Mouse (Mus musculus): ENCODE measurements at regions not wholly inside any gene's neighbourhood (a gene's known extent, or its start where the extent isn't known, plus 50 kb on each side); places are given as distances from the start of the nearest gene placed in this dataset.

DNA sequence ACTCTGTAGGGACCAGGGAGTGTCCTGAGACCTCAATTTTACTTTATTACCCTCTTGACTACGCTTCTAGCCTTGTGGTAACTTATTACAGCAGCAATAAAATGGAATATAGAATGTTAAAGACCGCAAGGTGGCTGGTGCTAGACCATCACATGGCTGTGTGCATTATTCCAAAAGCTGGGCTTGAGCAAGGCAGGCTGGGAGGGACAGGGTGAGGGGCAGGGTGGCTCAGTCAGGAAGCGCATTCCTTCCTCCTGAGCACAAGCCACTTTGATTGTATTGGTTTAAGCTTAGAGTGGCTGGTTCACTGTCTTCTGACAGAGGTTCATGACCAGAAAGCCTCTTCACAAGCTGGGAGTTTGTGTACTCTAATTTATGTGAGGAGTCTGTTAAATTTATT, 74.6 kb upstream of the Pgrmc2 start:
- Histone ChIP-seq H3K4me1 (no peaks in the 10 kb centered on the region), H3K4me2 (replicated peaks) (no peak overlapping the region), H3K27me3 (replicated peaks) (no peaks in the 10 kb centered on the region), H3K4me3 (no peak overlapping the region), H3K9me3 (no peaks in the 10 kb centered on the region), H3K9ac (no peak overlapping the region), H3K27ac (no peak overlapping the region), H3K36me3 (no peaks in the 10 kb centered on the region)
- no peak for ATAC-seq (ENCODE audit: low FRiP score, low read depth)
- WGBS = 88% methylated on average over 3 of the region's 3 CpGs

DNA sequence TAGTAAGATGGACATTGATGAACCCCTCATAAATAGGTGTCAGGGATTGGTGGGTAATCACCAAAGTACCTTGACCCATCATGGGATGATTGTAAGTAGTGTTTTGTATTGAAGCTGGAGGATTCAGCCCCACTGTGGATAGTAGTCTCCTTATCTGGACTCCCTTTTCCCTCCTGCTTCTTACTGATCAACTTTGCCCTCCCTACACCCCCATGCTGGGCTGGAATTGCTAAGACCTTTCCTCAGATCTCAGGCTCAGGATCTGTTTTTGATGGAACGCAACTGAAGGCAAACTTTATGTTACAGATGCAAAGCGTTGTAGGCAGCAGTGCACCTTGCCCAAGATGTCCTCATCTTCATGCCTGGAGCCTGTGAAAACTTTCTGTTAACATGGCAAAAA, 73.7 kb upstream of the Pgrmc2 start:
- Histone ChIP-seq H3K9me3 (no peaks in the 10 kb centered on the region), H3K27me3 (replicated peaks) (no peaks in the 10 kb centered on the region), H3K36me3 (no peaks in the 10 kb centered on the region), H3K4me3 (no peak overlapping the region), H3K27ac (no peak overlapping the region), H3K4me1 (no peaks in the 10 kb centered on the region), H3K9ac (no peak overlapping the region), H3K4me2 (replicated peaks) (no peak overlapping the region)
- no peak for ATAC-seq (ENCODE audit: low FRiP score, low read depth)
- 94% methylated on average over 2 of the region's 2 CpGs for WGBS

DNA sequence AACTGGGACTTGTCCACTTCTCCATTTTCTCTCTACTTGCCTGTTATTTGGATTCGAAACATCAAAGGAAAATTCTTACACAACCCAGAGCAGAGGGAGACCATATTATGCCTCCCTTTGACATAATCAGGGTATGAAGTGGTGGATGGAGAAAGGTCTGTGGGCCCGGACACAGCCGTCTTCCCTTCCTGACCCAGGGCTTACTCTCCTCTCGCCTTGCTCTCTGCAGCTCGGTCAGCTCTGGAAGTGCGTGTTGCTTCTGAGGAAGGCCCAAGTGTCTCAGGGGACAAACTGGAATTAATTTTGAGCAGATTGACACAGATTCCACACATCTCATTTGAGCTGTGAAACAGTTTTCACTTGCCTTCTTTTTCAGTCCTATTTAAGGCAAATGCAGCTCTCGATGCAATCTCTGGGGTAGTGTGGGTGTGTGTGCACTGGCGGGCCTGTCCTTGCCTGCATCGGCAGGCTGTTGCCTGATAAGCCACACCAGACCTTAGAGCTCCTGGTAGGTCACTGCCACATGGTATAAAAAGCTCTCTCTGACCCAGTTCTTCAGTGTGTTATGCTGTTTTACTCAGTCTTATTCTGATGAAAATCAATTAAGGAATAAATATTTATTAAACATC, 72.4 kb upstream of the Pgrmc2 start:
- H3K4me1 ChIP-seq = no peaks in the 10 kb centered on the region
- H3K36me3 ChIP-seq = no peaks in the 10 kb centered on the region
- no peak overlapping the region for H3K4me3 ChIP-seq
- no peak overlapping the region for H3K9ac ChIP-seq
- no peak overlapping the region for H3K4me2 ChIP-seq (replicated peaks)
- no peaks in the 10 kb centered on the region for H3K27me3 ChIP-seq (replicated peaks)
- no peak for ATAC-seq (ENCODE audit: low FRiP score, low read depth)
- H3K9me3 ChIP-seq = no peaks in the 10 kb centered on the region
- 84% methylated on average over 9 of the region's 9 CpGs for WGBS
- H3K27ac ChIP-seq = no peak overlapping the region

DNA sequence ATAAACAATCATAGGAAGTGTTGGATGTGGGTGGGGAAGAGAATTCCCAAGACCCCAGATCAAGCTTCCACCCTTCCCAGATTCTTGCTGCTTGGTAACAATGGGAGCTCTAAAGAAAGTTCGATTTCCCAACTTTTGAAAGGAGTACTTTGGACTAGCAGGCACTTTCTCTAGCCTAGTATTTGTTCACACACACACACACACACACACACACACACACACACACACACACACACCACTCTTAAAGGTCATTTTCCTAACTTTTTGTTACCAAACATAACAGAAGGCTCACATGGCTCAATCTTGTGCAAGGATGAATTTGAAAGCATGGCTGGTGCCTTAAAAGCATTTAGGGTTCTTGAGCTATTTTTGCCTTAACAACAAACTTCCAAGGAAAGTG, 71.6 kb upstream of the Pgrmc2 start:
- ATAC-seq (ENCODE audit: low FRiP score, low read depth) = no peak
- H3K9ac ChIP-seq = no peak overlapping the region
- H3K4me2 ChIP-seq (replicated peaks) = no peak overlapping the region
- no peaks in the 10 kb centered on the region for H3K27me3 ChIP-seq (replicated peaks)
- H3K27ac ChIP-seq = no peak overlapping the region
- no peaks in the 10 kb centered on the region for H3K9me3 ChIP-seq
- H3K36me3 ChIP-seq = no peaks in the 10 kb centered on the region
- H3K4me3 ChIP-seq = no peak overlapping the region
- no peaks in the 10 kb centered on the region for H3K4me1 ChIP-seq
- WGBS = 60% methylated on average over 1 of the region's 1 CpGs

DNA sequence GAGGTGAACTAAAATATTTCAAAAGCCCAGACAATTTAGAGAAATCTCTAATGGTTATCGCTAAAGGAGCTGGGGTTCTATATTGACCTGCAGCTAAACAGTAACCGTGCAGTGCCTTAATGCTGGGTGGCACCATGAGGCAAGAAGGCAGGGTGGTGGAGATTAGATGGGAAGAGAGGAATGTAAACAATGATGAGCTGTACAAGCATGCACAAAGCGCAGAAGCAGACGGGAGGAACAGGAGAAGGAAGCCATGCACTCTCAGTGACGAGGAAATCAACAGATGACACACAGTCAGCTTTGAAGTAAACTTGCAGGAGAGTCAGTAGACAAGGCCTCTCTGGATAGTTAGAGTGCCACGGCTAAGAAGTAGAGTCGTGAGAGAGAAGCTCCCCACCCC, 69.1 kb upstream of the Pgrmc2 start:
- WGBS = 84% methylated on average over 7 of the region's 7 CpGs
- Histone ChIP-seq H3K4me2 (replicated peaks) (no peak overlapping the region), H3K4me1 (no peaks in the 10 kb centered on the region), H3K27me3 (replicated peaks) (no peaks in the 10 kb centered on the region), H3K27ac (no peak overlapping the region), H3K36me3 (no peaks in the 10 kb centered on the region), H3K9ac (no peak overlapping the region), H3K4me3 (no peak overlapping the region), H3K9me3 (no peaks in the 10 kb centered on the region)
- no peak for ATAC-seq (ENCODE audit: low FRiP score, low read depth)

DNA sequence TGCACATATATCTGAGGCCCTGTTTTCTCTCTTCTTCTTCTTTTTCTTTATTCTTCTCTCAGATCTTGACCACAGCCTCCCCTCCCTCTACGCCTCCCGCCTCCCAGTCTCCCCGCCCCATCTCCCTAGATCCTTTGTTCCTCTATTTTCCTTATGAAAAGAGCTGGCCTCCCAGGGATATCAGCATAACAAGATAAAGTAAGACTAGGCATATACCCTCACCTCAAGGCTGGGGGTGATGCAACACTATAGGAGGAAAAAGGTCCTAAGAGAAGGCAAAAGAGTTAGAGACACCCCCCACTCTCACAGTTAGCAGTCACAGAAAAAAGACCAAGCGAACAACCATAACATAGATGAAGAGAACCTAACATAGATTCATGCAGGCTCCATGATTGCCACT, 57.5 kb upstream of the Pgrmc2 start:
- Histone ChIP-seq H3K9me3 (no peaks in the 10 kb centered on the region), H3K27me3 (replicated peaks) (no peaks in the 10 kb centered on the region), H3K36me3 (no peaks in the 10 kb centered on the region), H3K4me1 (no peaks in the 10 kb centered on the region), H3K27ac (no peak overlapping the region), H3K4me3 (no peak overlapping the region), H3K4me2 (replicated peaks) (no peak overlapping the region), H3K9ac (no peak overlapping the region)
- ATAC-seq (ENCODE audit: low FRiP score, low read depth) = no peak
- WGBS = 89% methylated on average over 4 of the region's 4 CpGs

DNA sequence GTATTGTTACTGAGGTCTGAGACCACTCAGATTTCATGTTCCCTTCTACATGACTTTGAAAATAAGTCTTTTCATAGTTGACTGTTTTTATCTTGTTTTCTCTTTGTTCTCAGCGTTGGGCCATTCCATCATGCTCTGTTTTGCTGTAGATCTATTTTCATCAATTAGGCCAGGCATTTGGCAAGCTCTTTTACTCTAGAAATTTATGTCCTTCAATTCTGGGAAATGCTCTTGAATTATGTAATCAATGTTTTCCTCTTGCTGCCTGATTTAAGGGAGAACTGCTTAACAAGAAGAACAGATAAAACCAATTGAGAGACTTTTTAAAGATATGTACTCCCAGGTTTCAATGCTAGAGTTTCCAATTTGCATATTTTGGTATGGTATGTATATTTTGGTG, 55.1 kb upstream of the Pgrmc2 start:
- H3K4me1 ChIP-seq = no peaks in the 10 kb centered on the region
- no peak for ATAC-seq (ENCODE audit: low FRiP score, low read depth)
- H3K4me3 ChIP-seq = no peak overlapping the region
- no peak overlapping the region for H3K4me2 ChIP-seq (replicated peaks)
- no peaks in the 10 kb centered on the region for H3K27me3 ChIP-seq (replicated peaks)
- 87% methylated on average over 1 of the region's 1 CpGs for WGBS
- no peak overlapping the region for H3K27ac ChIP-seq
- no peaks in the 10 kb centered on the region for H3K9me3 ChIP-seq
- H3K9ac ChIP-seq = no peak overlapping the region
- H3K36me3 ChIP-seq = no peaks in the 10 kb centered on the region

DNA sequence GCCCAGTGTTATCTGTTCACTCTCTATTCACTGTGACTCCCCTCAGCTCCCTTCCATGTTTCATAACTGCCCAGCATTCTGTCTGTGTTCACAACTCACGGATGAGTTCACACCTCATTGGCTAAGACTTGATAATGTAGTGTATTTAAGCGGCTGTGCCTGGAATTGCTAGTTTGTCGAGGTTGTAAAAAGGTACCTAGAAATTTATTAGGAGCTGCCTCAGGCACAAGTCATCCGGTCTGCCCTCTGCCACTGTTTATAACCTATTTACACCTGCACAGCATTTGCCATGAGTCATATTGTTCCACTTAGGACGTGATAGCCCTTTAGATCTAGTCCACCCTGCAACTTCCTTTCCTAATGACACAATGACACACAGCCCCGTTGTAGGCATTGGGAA, 50.0 kb upstream of the Pgrmc2 start:
- no peaks in the 10 kb centered on the region for H3K36me3 ChIP-seq
- no peak for ATAC-seq (ENCODE audit: low FRiP score, low read depth)
- H3K4me2 ChIP-seq (replicated peaks) = no peak overlapping the region
- no peaks in the 10 kb centered on the region for H3K4me1 ChIP-seq
- H3K9me3 ChIP-seq = no peaks in the 10 kb centered on the region
- H3K4me3 ChIP-seq = no peak overlapping the region
- 67% methylated on average over 6 of the region's 6 CpGs for WGBS
- no peaks in the 10 kb centered on the region for H3K27me3 ChIP-seq (replicated peaks)
- no peak overlapping the region for H3K9ac ChIP-seq
- H3K27ac ChIP-seq = no peak overlapping the region
